Mouse (Mus musculus) testis, adult 2 months (tissue): ENCODE data around the gene Lcmt1.

ENCODE experiments used
- CTCF ChIP-seq: fragments of 200-500 bp; IDR thresholded peaks from 2 replicates; pipeline ENCODE4 v1.5.1; 2012; ENCODE audit warnings: low read depth, mild to moderate bottlenecking, inconsistent platforms, low read length, moderate library complexity; ENCODE audit not compliant: control insufficient read depth, insufficient read depth, insufficient replicate concordance
- POLR2A ChIP-seq: fragments of 200-500 bp; IDR thresholded peaks from 2 replicates; pipeline ENCODE4 v1.6.1; 2012; ENCODE audit warnings: low read depth, mild to moderate bottlenecking, inconsistent platforms, low read length, moderate library complexity; ENCODE audit not compliant: control insufficient read depth

- no peak for TF ChIP-seq CTCF
- TF ChIP-seq POLR2A: no peak
Measured at GRCm38 (mm10) chr7:123326062-123326461, 43.5 kb upstream of the Lcmt1 start.
